Mouse (Mus musculus) cortical plate, adult 2 months (tissue): ENCODE data around the gene Ermard.

ENCODE experiments used
- CTCF ChIP-seq: fragments of 200-500 bp; IDR thresholded peaks from 2 replicates; pipeline ENCODE4 v1.5.1; 2011; ENCODE audit warnings: mild to moderate bottlenecking, control low read depth, low read length; ENCODE audit not compliant: insufficient read depth; ENCODE audit errors: extremely low read depth
- POLR2A ChIP-seq: fragments of 200-500 bp; IDR thresholded peaks from 2 replicates; pipeline ENCODE4 v1.6.1; 2011; ENCODE audit warnings: mild to moderate bottlenecking, low read length, control low read depth; ENCODE audit not compliant: insufficient read depth; ENCODE audit errors: extremely low read depth

- TF ChIP-seq POLR2A (no peak), CTCF (no peak)
Measured at GRCm38 (mm10) chr17:15120569-15120968, 79.6 kb downstream of the Ermard start.
